Mouse (Mus musculus) midbrain, embryonic 15.5 days (tissue): ENCODE results near the gene Gm17651. TPM values are rescaled to one million over a fixed set of nuclear protein-coding genes. Genes with fewer than 3 reads are reported as not detected.

Source experiments
- ATAC-seq: fragments of 200-750 bp; cut with Nextera tagmentation; replicated peaks from 2 replicates; pipeline ENCODE4 v1.8.0; 2017; ENCODE audit warnings: moderate TSS enrichment
- H3K27ac ChIP-seq: fragments of 300-500 bp; sonication (generic); 2 replicates; pipeline ENCODE4 v1.5.1; 2015; ENCODE audit warnings: mild to moderate bottlenecking, inconsistent platforms
- H3K27me3 ChIP-seq: fragments of 300-500 bp; sonication (generic); replicated peaks from 2 replicates; pipeline ENCODE4 v1.6.1; 2015; ENCODE audit warnings: inconsistent platforms
- H3K36me3 ChIP-seq: fragments of 300-500 bp; sonication (generic); replicated peaks from 2 replicates; pipeline ENCODE4 v1.6.1; 2015; ENCODE audit warnings: inconsistent platforms
- H3K4me1 ChIP-seq: fragments of 300-500 bp; sonication (generic); 2 replicates; pipeline ENCODE4 v1.6.1; 2015; ENCODE audit warnings: inconsistent platforms
- H3K4me2 ChIP-seq: fragments of 300-500 bp; sonication (generic); 2 replicates; pipeline ENCODE4 v1.6.1; 2015; ENCODE audit warnings: inconsistent platforms, mild to moderate bottlenecking, moderate library complexity
- H3K4me3 ChIP-seq: fragments of 300-500 bp; sonication (generic); 2 replicates; pipeline ENCODE4 v1.5.1; 2015; ENCODE audit warnings: mild to moderate bottlenecking, inconsistent platforms
- H3K9ac ChIP-seq: fragments of 300-500 bp; sonication (generic); 2 replicates; pipeline ENCODE4 v1.6.1; 2015; ENCODE audit warnings: mild to moderate bottlenecking, inconsistent platforms
- H3K9me3 ChIP-seq: fragments of 300-500 bp; sonication (generic); 2 replicates; pipeline ENCODE4 v1.6.1; 2016; ENCODE audit warnings: inconsistent platforms
- WGBS: fragments of 180-500 bp; shearing (Covaris S2); methylation state at CpG from one replicate; pipeline ENCODE4 v1.1.7; 2015; ENCODE audit warnings: mixed read lengths; 5-methylcytosine and 5-hydroxymethylcytosine counted together
- polyA plus RNA-seq: library from polyadenylated mRNA; unstranded; fragments of >200 nt; fragmentation: Nextera tagmentation; extraction: Ambion mirVana; gene quantifications from 2 replicates; pipeline ENCODE4 v1.2.1, GENCODE M21; 2015

The Gm17651 gene
- polyA plus RNA-seq, 1 experiment from 2014 or later = not detected

GRCm38 (mm10) chr3:97667093-97667675, 7.3 kb downstream of the Gm17651 start:
- H3K4me1 ChIP-seq = no peaks in the 10 kb centered on the region
- 80% methylated on average over 14 of the region's 14 CpGs for WGBS
- no peak overlapping the region for H3K27ac ChIP-seq
- H3K4me3 ChIP-seq = no peak overlapping the region
- peaks cover 33% of the 10 kb centered on the region for H3K36me3 ChIP-seq
- ATAC-seq = no peak
- H3K9ac ChIP-seq = no peak overlapping the region
- no peaks in the 10 kb centered on the region for H3K27me3 ChIP-seq
- H3K9me3 ChIP-seq = no peaks in the 10 kb centered on the region
- no peak overlapping the region for H3K4me2 ChIP-seq

DNA sequence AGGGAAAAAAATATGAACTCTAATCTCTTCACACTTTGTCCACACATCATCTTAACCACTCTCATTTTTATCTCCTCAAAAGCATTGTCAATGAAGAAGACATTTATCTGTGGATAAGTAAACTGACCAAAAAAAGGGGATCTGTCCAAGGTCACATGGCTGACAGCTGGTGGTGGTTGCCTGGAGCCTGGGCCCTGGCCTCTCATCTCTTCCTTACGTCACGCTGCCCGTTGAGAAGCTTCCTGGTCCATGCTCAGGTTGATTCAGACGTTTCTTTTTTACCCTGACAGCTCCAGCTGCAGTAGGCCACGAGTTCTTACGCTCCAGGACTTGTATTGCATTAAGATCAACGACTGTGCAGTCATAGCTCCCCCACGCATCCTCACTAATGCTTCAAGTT, 8.3 kb downstream of the Gm17651 start:
- H3K36me3 ChIP-seq = peaks cover 29% of the 10 kb centered on the region

GRCm38 (mm10) chr3:97665525-97665924, 9.0 kb downstream of the Gm17651 start:
- H3K9ac ChIP-seq = no peak overlapping the region
- 90% methylated on average over 9 of the region's 9 CpGs for WGBS
- H3K4me1 ChIP-seq = no peaks in the 10 kb centered on the region
- H3K36me3 ChIP-seq = peaks cover 29% of the 10 kb centered on the region
- no peaks in the 10 kb centered on the region for H3K9me3 ChIP-seq
- H3K27ac ChIP-seq = no peak overlapping the region
- ATAC-seq = no peak
- H3K27me3 ChIP-seq = no peaks in the 10 kb centered on the region
- H3K4me2 ChIP-seq = no peak overlapping the region
- H3K4me3 ChIP-seq = no peak overlapping the region

More for the DNA sequence above, 8.3 kb downstream of the Gm17651 start:
- H3K9ac ChIP-seq = no peak overlapping the region
- no peak for ATAC-seq
- no peak overlapping the region for H3K4me2 ChIP-seq
- no peaks in the 10 kb centered on the region for H3K27me3 ChIP-seq
- no peak overlapping the region for H3K4me3 ChIP-seq
- H3K4me1 ChIP-seq = no peaks in the 10 kb centered on the region
- no peaks in the 10 kb centered on the region for H3K9me3 ChIP-seq
- WGBS = 68% methylated on average over 8 of the region's 8 CpGs
- H3K27ac ChIP-seq = no peak overlapping the region

GRCm38 (mm10) chr3:97661206-97661605, 13.3 kb downstream of the Gm17651 start:
- Histone ChIP-seq H3K9ac (no peak overlapping the region), H3K36me3 (peaks cover 16% of the 10 kb centered on the region), H3K4me3 (no peak overlapping the region), H3K4me2 (no peak overlapping the region), H3K27me3 (no peaks in the 10 kb centered on the region), H3K27ac (no peak overlapping the region), H3K9me3 (no peaks in the 10 kb centered on the region), H3K4me1 (peaks cover 16% of the 10 kb centered on the region)
- no peak for ATAC-seq
- WGBS = 83% methylated on average over 8 of the region's 8 CpGs

DNA sequence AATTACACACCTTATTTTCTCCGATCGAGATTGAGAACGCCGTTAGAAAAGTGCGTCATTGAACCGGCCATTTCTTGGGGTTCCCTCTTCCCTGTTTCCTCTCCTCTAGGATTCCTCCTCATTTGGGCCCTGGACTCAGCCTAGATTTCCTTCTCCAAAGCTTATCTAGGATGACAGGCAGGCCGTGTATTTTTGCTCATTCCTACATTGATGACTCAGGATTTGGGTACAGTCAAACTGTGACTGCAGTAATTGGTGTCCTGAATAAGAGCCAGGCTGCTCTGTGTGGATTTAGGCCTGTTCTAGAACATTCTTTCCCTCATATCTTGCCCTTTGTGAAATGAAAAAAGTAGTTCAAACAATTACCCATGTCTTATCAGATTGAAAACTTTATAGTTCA, 14.7 kb downstream of the Gm17651 start:
- peaks cover 16% of the 10 kb centered on the region for H3K4me1 ChIP-seq
- H3K27ac ChIP-seq = no peak overlapping the region
- H3K9me3 ChIP-seq = no peaks in the 10 kb centered on the region
- H3K4me3 ChIP-seq = peak overlapping the region; percentile 99; the same call in 1 of the 2 replicates
- H3K9ac ChIP-seq = no peak overlapping the region
- 86% methylated on average over 7 of the region's 7 CpGs for WGBS
- peak overlapping the region; percentile 88; the same call in 1 of the 2 replicates for H3K4me2 ChIP-seq
- no peaks in the 10 kb centered on the region for H3K27me3 ChIP-seq
- no peak for ATAC-seq
- peaks cover 15% of the 10 kb centered on the region for H3K36me3 ChIP-seq

DNA sequence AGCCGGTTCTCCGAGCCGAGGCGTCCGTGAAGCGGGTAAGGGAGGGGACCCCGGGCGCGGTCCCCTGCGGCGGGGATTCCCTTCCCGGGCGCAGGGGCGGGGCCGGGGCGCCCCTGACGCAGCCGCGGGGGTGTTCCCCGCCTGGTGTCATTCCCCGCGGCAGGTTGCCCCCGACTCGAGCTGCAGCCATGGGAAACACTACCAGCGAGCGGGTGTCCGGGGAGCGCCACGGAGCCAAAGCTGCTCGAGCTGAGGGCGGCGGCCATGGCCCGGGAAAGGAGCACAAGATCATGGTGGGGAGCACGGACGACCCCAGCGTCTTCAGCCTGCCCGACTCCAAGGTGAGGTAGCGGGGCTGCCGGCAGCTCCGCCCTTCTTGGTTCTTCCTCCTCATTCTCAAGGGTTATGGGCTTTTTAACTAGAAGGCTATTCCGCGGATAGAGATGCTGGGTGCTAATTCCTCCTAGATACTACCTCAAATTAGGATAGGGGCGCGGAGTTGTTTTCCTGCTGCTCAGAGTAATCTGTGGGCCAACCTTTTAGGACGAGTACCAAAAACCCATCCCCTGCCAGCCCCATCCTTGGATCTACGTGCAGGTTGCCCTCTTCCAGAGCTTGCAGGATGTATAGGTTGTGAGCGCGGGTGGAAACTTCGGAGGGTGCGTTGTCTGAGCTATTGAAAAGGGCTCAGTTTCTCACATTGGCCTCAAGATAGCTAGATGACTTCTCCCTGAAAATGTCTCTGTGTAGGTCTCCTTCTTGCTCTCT, 15.9 kb downstream of the Gm17651 start:
- no peaks in the 10 kb centered on the region for H3K27me3 ChIP-seq
- peak overlapping the region; percentile 88 for H3K4me2 ChIP-seq
- peak overlapping the region; percentile 82 for H3K27ac ChIP-seq
- WGBS = under 1% methylated on average over 50 of the region's 50 CpGs
- ATAC-seq = peak; percentile 80
- peaks cover 16% of the 10 kb centered on the region for H3K4me1 ChIP-seq
- no peaks in the 10 kb centered on the region for H3K9me3 ChIP-seq
- H3K4me3 ChIP-seq = peak overlapping the region; percentile 99
- peaks cover 4% of the 10 kb centered on the region; the same call in 1 of the 2 replicates for H3K36me3 ChIP-seq
- H3K9ac ChIP-seq = peak overlapping the region; percentile 77

GRCm38 (mm10) chr3:97657655-97658411, 16.7 kb downstream of the Gm17651 start, which contains the start of gene Prkab2:
Prkab2 (plus strand) TSS chr3:97658193.
- WGBS = 1% methylated on average over 51 of the region's 51 CpGs
- Histone ChIP-seq H3K4me3 (peak within 1 kb of the TSS; percentile 99), H3K27me3 (no peaks in the 10 kb centered on the region), H3K9ac (peak within 1 kb of the TSS; percentile 77), H3K4me2 (peak within 1 kb of the TSS; percentile 88), H3K4me1 (peaks cover 16% of the 10 kb centered on the region), H3K27ac (peak within 1 kb of the TSS; percentile 82), H3K9me3 (no peaks in the 10 kb centered on the region), H3K36me3 (no peaks in the 10 kb centered on the region; the same call in 1 of the 2 replicates)
- ATAC-seq = peak; percentile 97

- Histone ChIP-seq H3K27ac (no peak overlapping the region), H3K9ac (no peak overlapping the region), H3K4me2 (no peak overlapping the region), H3K36me3 (no peaks in the 10 kb centered on the region), H3K4me3 (no peak overlapping the region), H3K9me3 (no peaks in the 10 kb centered on the region), H3K27me3 (no peaks in the 10 kb centered on the region), H3K4me1 (peaks cover 16% of the 10 kb centered on the region)
- WGBS = 82% methylated on average over 8 of the region's 8 CpGs
- no peak for ATAC-seq
Measured at GRCm38 (mm10) chr3:97654901-97655300, 19.6 kb downstream of the Gm17651 start.

DNA sequence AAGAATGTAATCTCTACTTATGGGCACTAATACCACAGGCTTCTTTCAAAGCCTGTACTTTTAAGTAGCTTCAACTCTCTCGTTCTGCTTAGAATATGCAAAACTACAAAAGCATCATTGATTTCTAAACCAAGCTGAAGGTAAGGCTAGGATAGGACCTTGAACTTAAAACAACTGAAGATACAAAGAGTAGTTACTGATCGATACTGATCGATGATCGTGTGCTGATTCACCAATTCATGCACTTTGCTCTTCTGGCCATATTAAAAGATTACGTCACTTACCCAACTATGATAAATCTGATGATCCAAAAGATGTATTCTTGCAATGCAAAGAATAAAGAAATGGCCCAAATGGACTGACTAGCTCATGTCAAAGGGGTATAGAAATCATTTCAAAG, 20.7 kb downstream of the Gm17651 start:
- no peak for ATAC-seq
- Histone ChIP-seq H3K4me2 (no peak overlapping the region), H3K36me3 (no peaks in the 10 kb centered on the region), H3K9ac (no peak overlapping the region), H3K27me3 (no peaks in the 10 kb centered on the region), H3K4me1 (peaks cover 5% of the 10 kb centered on the region; the same call in 1 of the 2 replicates), H3K9me3 (no peaks in the 10 kb centered on the region), H3K4me3 (no peak overlapping the region), H3K27ac (no peak overlapping the region)
- 93% methylated on average over 5 of the region's 5 CpGs for WGBS

- no peak overlapping the region for H3K4me2 ChIP-seq
- H3K9me3 ChIP-seq = no peaks in the 10 kb centered on the region
- H3K27ac ChIP-seq = no peak overlapping the region
- no peaks in the 10 kb centered on the region for H3K27me3 ChIP-seq
- H3K4me3 ChIP-seq = no peak overlapping the region
- H3K36me3 ChIP-seq = no peaks in the 10 kb centered on the region
- ATAC-seq = no peak
- H3K9ac ChIP-seq = no peak overlapping the region
- H3K4me1 ChIP-seq = no peaks in the 10 kb centered on the region
- WGBS = 84% methylated on average over 10 of the region's 10 CpGs
Measured at GRCm38 (mm10) chr3:97651604-97652003, 22.9 kb downstream of the Gm17651 start.

- WGBS = 82% methylated on average over 6 of the region's 6 CpGs
- H3K9ac ChIP-seq = no peak overlapping the region
- ATAC-seq = no peak
- no peak overlapping the region for H3K4me3 ChIP-seq
- H3K4me1 ChIP-seq = no peaks in the 10 kb centered on the region
- H3K9me3 ChIP-seq = no peaks in the 10 kb centered on the region
- H3K4me2 ChIP-seq = no peak overlapping the region
- no peaks in the 10 kb centered on the region for H3K36me3 ChIP-seq
- no peaks in the 10 kb centered on the region for H3K27me3 ChIP-seq
- H3K27ac ChIP-seq = no peak overlapping the region
Measured at GRCm38 (mm10) chr3:97649469-97649868, 25.0 kb downstream of the Gm17651 start.

DNA sequence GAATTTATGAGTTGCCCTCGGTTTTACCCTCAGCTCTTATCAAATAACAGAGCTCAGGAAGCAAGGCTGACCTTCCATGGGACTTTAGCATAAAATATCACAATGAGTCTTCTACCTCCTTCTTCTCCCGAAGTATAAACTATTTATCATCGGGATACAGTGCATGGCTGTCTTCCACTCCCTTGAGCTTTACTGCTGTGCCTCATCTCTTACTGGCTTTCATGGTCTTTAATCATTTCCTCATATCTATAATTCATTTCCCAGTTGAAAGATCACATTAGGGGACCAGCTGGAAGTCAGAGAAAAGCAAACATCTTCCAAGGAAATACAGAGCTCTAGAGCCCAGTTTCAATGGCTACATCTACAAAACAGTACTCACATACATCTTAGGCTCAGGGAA, 25.5 kb downstream of the Gm17651 start:
- Histone ChIP-seq H3K27ac (no peak overlapping the region), H3K27me3 (no peaks in the 10 kb centered on the region), H3K9ac (no peak overlapping the region), H3K9me3 (no peaks in the 10 kb centered on the region), H3K4me2 (no peak overlapping the region), H3K4me3 (no peak overlapping the region), H3K36me3 (no peaks in the 10 kb centered on the region), H3K4me1 (no peaks in the 10 kb centered on the region)
- 82% methylated on average over 3 of the region's 3 CpGs for WGBS
- ATAC-seq = no peak
